Comparison of ENCODE assay signal across 8 mouse cellular contexts in genomic region chr7:19748219-19749195, GRCm38 (mm10). TPM values are rescaled to one million over a fixed set of nuclear protein-coding genes. Genes with fewer than 3 reads are reported as not detected.
A peak's percentile ranks its signal among the peaks of the same experiment; 100 is the strongest.
DNase-seq lines count a peak whose midpoint lies in the region; ATAC-seq lines count a peak whose summit lies in the region.

No protein-coding gene starts in this region.

- H3K4me2 ChIP-seq in liver, embryonic 11.5 days = peak overlapping the region; percentile 99
- H3K4me2 ChIP-seq in neural tube, embryonic 11.5 days (ENCODE audit: low read depth) = peak overlapping the region; percentile 63

- peak overlapping the region; percentile 83 for H3K9ac ChIP-seq in liver, embryonic 11.5 days (ENCODE audit: low read depth, low read length)
- H3K9ac ChIP-seq in neural tube, embryonic 11.5 days (ENCODE audit: low read length) = peak overlapping the region; percentile 64

- H3K4me1 ChIP-seq in megakaryocyte, embryonic 14.5 days = peaks cover 41% of the 10 kb centered on the region
- H3K4me1 ChIP-seq in hindbrain, embryonic 10.5 days (replicated peaks) = peaks cover 63% of the 10 kb centered on the region
- H3K4me1 ChIP-seq in liver, embryonic 11.5 days (replicated peaks; ENCODE audit: control insufficient read depth, insufficient read depth, low read length) = peaks cover 47% of the 10 kb centered on the region
- H3K4me1 ChIP-seq in neural tube, embryonic 11.5 days (ENCODE audit: control insufficient read depth, insufficient read depth, low read length) = peaks cover 18% of the 10 kb centered on the region

- WGBS in hindbrain, embryonic 10.5 days = under 1% methylated on average over 32 of the region's 32 CpGs
- WGBS in liver, embryonic 11.5 days = under 1% methylated on average over 32 of the region's 32 CpGs
- WGBS in neural tube, embryonic 11.5 days = under 1% methylated on average over 32 of the region's 32 CpGs

- H3K27ac ChIP-seq in hindbrain, embryonic 10.5 days = peak overlapping the region; percentile 94
- peak overlapping the region; percentile 88; the same call in 1 of the 2 replicates for H3K27ac ChIP-seq in liver, embryonic 11.5 days (ENCODE audit: low read depth, low read length)
- H3K27ac ChIP-seq in neural tube, embryonic 11.5 days (ENCODE audit: low read depth, low read length) = peak overlapping the region; percentile 3; the same call in 1 of the 2 replicates

- DNase-seq in embryo, embryonic 10 days (ENCODE audit: low spot score) = peak; percentile 80
- peak; percentile 62 for DNase-seq in hindbrain, embryonic 10.5 days (ENCODE audit: low spot score)
- DNase-seq in liver, embryonic 11.5 days (ENCODE audit: low spot score) = peak; percentile 51
- DNase-seq in neural tube, embryonic 11.5 days (ENCODE audit: low spot score) = peak; percentile 48
- no peak for DNase-seq in urinary bladder, postnatal 36 days (ENCODE audit: low spot score in 2 of 2)
- no peak for DNase-seq in gastrocnemius, adult 8-10 months (ENCODE audit: low spot score in 2 of 2)

- H3K4me3 ChIP-seq in megakaryocyte, embryonic 14.5 days (replicated peaks) = peak overlapping the region; percentile 91
- H3K4me3 ChIP-seq in hindbrain, embryonic 10.5 days = peak overlapping the region; percentile 75
- peak overlapping the region; percentile 86 for H3K4me3 ChIP-seq in liver, embryonic 11.5 days (ENCODE audit: low read depth, low read length)
- peak overlapping the region; percentile 47 for H3K4me3 ChIP-seq in neural tube, embryonic 11.5 days (ENCODE audit: low read depth, low read length)

- no peaks in the 10 kb centered on the region for H3K36me3 ChIP-seq in megakaryocyte, embryonic 14.5 days (replicated peaks; ENCODE audit: low read length)
- peaks cover 21% of the 10 kb centered on the region for H3K36me3 ChIP-seq in hindbrain, embryonic 10.5 days
- no peaks in the 10 kb centered on the region for H3K36me3 ChIP-seq in liver, embryonic 11.5 days (ENCODE audit: control insufficient read depth, insufficient read depth, low read length)
- H3K36me3 ChIP-seq in neural tube, embryonic 11.5 days (ENCODE audit: control insufficient read depth, insufficient read depth, low read length) = no peaks in the 10 kb centered on the region

- ATAC-seq in megakaryocyte, adult 5-6 weeks (ENCODE audit: poor library complexity, severe bottlenecking) = no peak
- ATAC-seq in liver, embryonic 11.5 days (replicated peaks; ENCODE audit: low FRiP score) = no peak
- ATAC-seq in neural tube, embryonic 11.5 days (ENCODE audit: insufficient read depth, low FRiP score, low TSS enrichment) = peak; percentile 13

- H3K27me3 ChIP-seq in megakaryocyte, embryonic 14.5 days (replicated peaks) = peaks cover 74% of the 10 kb centered on the region
- H3K27me3 ChIP-seq in hindbrain, embryonic 10.5 days (ENCODE audit: insufficient read depth, poor library complexity, severe bottlenecking) = peaks cover 3% of the 10 kb centered on the region; the same call in 1 of the 2 replicates
- H3K27me3 ChIP-seq in liver, embryonic 11.5 days (replicated peaks; ENCODE audit: control insufficient read depth, insufficient read depth, low read length) = no peaks in the 10 kb centered on the region
- H3K27me3 ChIP-seq in neural tube, embryonic 11.5 days (ENCODE audit: control insufficient read depth, insufficient read depth, low read length) = no peaks in the 10 kb centered on the region

- no peaks in the 10 kb centered on the region for H3K9me3 ChIP-seq in megakaryocyte, embryonic 14.5 days
- no peaks in the 10 kb centered on the region for H3K9me3 ChIP-seq in hindbrain, embryonic 10.5 days
- H3K9me3 ChIP-seq in liver, embryonic 11.5 days (ENCODE audit: control insufficient read depth, low read length) = no peaks in the 10 kb centered on the region
- no peaks in the 10 kb centered on the region for H3K9me3 ChIP-seq in neural tube, embryonic 11.5 days (ENCODE audit: control insufficient read depth, low read length)

RNA-seq across cellular contexts. Expression of gene Nectin2, which starts 1.8 kb away (rescaled TPM):
- polyA plus RNA-seq in megakaryocyte, embryonic 14.5 days (2012; ENCODE audit: insufficient read depth, low replicate concordance) = 4.0 and 6.8 TPM in 2 replicates
- total RNA-seq in megakaryocyte, adult 5-6 weeks (2015) = 0.51 and 0.78 TPM in 2 replicates
- total RNA-seq in megakaryocyte, adult 5-6 weeks (2017) = 0.37 and 0.66 TPM in 2 replicates
- 89.0 and 99.8 TPM in 2 replicates for polyA plus RNA-seq in hindbrain, embryonic 10.5 days (2016; fragmentation: Nextera tagmentation; extraction: Ambion mirVana)
- 55.9 and 58.4 TPM in 2 replicates for polyA plus RNA-seq in liver, embryonic 11.5 days (2014; fragmentation: Nextera tagmentation; extraction: Ambion mirVana)
- polyA plus RNA-seq in neural tube, embryonic 11.5 days (2014; fragmentation: Nextera tagmentation; extraction: Ambion mirVana) = 70.0 and 76.5 TPM in 2 replicates
- total RNA-seq in gastrocnemius, adult 8-10 months (2022) = 1 to 10 TPM; 1.0 to 1.8 (median 1.5) TPM

RNA-seq across cellular contexts. Expression of gene Bcam, which starts 22.3 kb away (rescaled TPM):
- 0.58 and 1.6 TPM in 2 replicates for polyA plus RNA-seq in megakaryocyte, embryonic 14.5 days (2012; ENCODE audit: insufficient read depth, low replicate concordance)
- not detected in 2 replicates for total RNA-seq in megakaryocyte, adult 5-6 weeks (2015)
- total RNA-seq in megakaryocyte, adult 5-6 weeks (2017) = 0.29 TPM in 1 of 2 replicates, not detected in the other
- 46.8 and 57.3 TPM in 2 replicates for polyA plus RNA-seq in hindbrain, embryonic 10.5 days (2016; fragmentation: Nextera tagmentation; extraction: Ambion mirVana)
- 17.5 and 21.8 TPM in 2 replicates for polyA plus RNA-seq in liver, embryonic 11.5 days (2014; fragmentation: Nextera tagmentation; extraction: Ambion mirVana)
- polyA plus RNA-seq in neural tube, embryonic 11.5 days (2014; fragmentation: Nextera tagmentation; extraction: Ambion mirVana) = 21.1 and 21.7 TPM in 2 replicates
- total RNA-seq in gastrocnemius, adult 8-10 months (2022) = 10 to 100 TPM; 16.7 to 24.4 (median 18.0) TPM

RNA-seq across cellular contexts. Expression of gene Tomm40, which starts 33.3 kb away (rescaled TPM):
- polyA plus RNA-seq in megakaryocyte, embryonic 14.5 days (2012; ENCODE audit: insufficient read depth, low replicate concordance) = 129 and 184 TPM in 2 replicates
- total RNA-seq in megakaryocyte, adult 5-6 weeks (2015) = 17.0 and 19.6 TPM in 2 replicates
- 8.6 and 12.6 TPM in 2 replicates for total RNA-seq in megakaryocyte, adult 5-6 weeks (2017)
- polyA plus RNA-seq in hindbrain, embryonic 10.5 days (2016; fragmentation: Nextera tagmentation; extraction: Ambion mirVana) = 209 and 211 TPM in 2 replicates
- 259 and 264 TPM in 2 replicates for polyA plus RNA-seq in liver, embryonic 11.5 days (2014; fragmentation: Nextera tagmentation; extraction: Ambion mirVana)
- polyA plus RNA-seq in neural tube, embryonic 11.5 days (2014; fragmentation: Nextera tagmentation; extraction: Ambion mirVana) = 150 and 155 TPM in 2 replicates
- total RNA-seq in gastrocnemius, adult 8-10 months (2022) = 10 to 100 TPM; 44.3 to 48.3 (median 46.0) TPM

RNA-seq across cellular contexts. Expression of gene Cblc, which starts 48.1 kb away (rescaled TPM):
- not detected in 2 replicates for polyA plus RNA-seq in megakaryocyte, embryonic 14.5 days (2012; ENCODE audit: insufficient read depth, low replicate concordance)
- not detected in 2 replicates for total RNA-seq in megakaryocyte, adult 5-6 weeks (2015)
- total RNA-seq in megakaryocyte, adult 5-6 weeks (2017) = not detected in 2 replicates
- polyA plus RNA-seq in hindbrain, embryonic 10.5 days (2016; fragmentation: Nextera tagmentation; extraction: Ambion mirVana) = 1.2 and 1.8 TPM in 2 replicates
- 1.4 TPM in 2 replicates for polyA plus RNA-seq in liver, embryonic 11.5 days (2014; fragmentation: Nextera tagmentation; extraction: Ambion mirVana)
- 0.45 and 0.53 TPM in 2 replicates for polyA plus RNA-seq in neural tube, embryonic 11.5 days (2014; fragmentation: Nextera tagmentation; extraction: Ambion mirVana)
- total RNA-seq in gastrocnemius, adult 8-10 months (2022) = not detected

RNA-seq across cellular contexts. Expression of gene Apoe, which starts 49.5 kb away (rescaled TPM):
- polyA plus RNA-seq in megakaryocyte, embryonic 14.5 days (2012; ENCODE audit: insufficient read depth, low replicate concordance) = 302 and 6,452 TPM in 2 replicates
- 104 and 106 TPM in 2 replicates for total RNA-seq in megakaryocyte, adult 5-6 weeks (2015)
- total RNA-seq in megakaryocyte, adult 5-6 weeks (2017) = 609 and 642 TPM in 2 replicates
- 179 and 230 TPM in 2 replicates for polyA plus RNA-seq in hindbrain, embryonic 10.5 days (2016; fragmentation: Nextera tagmentation; extraction: Ambion mirVana)
- polyA plus RNA-seq in liver, embryonic 11.5 days (2014; fragmentation: Nextera tagmentation; extraction: Ambion mirVana) = 1,439 and 1,470 TPM in 2 replicates
- 125 and 146 TPM in 2 replicates for polyA plus RNA-seq in neural tube, embryonic 11.5 days (2014; fragmentation: Nextera tagmentation; extraction: Ambion mirVana)
- 10 to 100 TPM; 18.8 to 67.9 (median 47.9) TPM for total RNA-seq in gastrocnemius, adult 8-10 months (2022)

Comparison
In these comparisons a context has a peak if more than half of its experiments do, and no peak if none do; other contexts are left out.
1. DNase-seq: peak in embryo, embryonic 10 days (single experiment), hindbrain, embryonic 10.5 days (single experiment), liver, embryonic 11.5 days (single experiment) and neural tube, embryonic 11.5 days (single experiment); none in urinary bladder, postnatal 36 days (0 of 2) and gastrocnemius, adult 8-10 months (0 of 2).
2. H3K27ac ChIP-seq: peak in every context shown above with its lines; median percentile 94 in hindbrain, embryonic 10.5 days; 88 in liver, embryonic 11.5 days; 3 in neural tube, embryonic 11.5 days.
3. Peak in every context shown above with its lines, with median percentiles within 50 percentile points of each other: H3K4me3 ChIP-seq.